Mouse (Mus musculus) Muller cell, postnatal 12 days (primary cell): Measurements from ENCODE around the gene Ube2u.
"Not testable (repeated sequence)": the region's sequence is repeated elsewhere in the genome, so short reads cannot be mapped to it uniquely, and the experiment has no call there.

ENCODE experiments used
- DNase-seq: peaks from one replicate; pipeline ENCODE4 v3.0.0-alpha.2; 2015; ENCODE audit errors: inconsistent ontology term

Ube2u gene

GRCm38 (mm10) chr4:100478592-100479321 lies at the start of gene Ube2u:
Gene Ube2u, plus strand, starts transcription at chr4:100478849.
- DNase-seq, result peak; percentile 70

GRCm38 (mm10) chr4:100429371-100429900 lies 49.2 kb upstream of the Ube2u start:
- no peak for DNase-seq

GRCm38 (mm10) chr4:100435281-100436168 lies 43.1 kb upstream of the Ube2u start:
- DNase-seq, result no peak

GRCm38 (mm10) chr4:100436169-100436547 lies 42.5 kb upstream of the Ube2u start:
- no peak for DNase-seq

- no peak for DNase-seq
Measured at GRCm38 (mm10) chr4:100446897-100447296, 31.8 kb upstream of the Ube2u start.

- no peak for DNase-seq
Measured at GRCm38 (mm10) chr4:100462493-100463120, 16.0 kb upstream of the Ube2u start.

GRCm38 (mm10) chr4:100488447-100488846 lies 9.8 kb downstream of the Ube2u start:
- DNase-seq, result no peak

GRCm38 (mm10) chr4:100495176-100495575 lies 16.5 kb downstream of the Ube2u start:
- no peak for DNase-seq

- DNase-seq, result no peak
Measured at GRCm38 (mm10) chr4:100496521-100496920, 17.9 kb downstream of the Ube2u start.

GRCm38 (mm10) chr4:100498192-100498591 lies 19.5 kb downstream of the Ube2u start:
- no peak for DNase-seq

- not testable (repeated sequence) for DNase-seq
Measured at GRCm38 (mm10) chr4:100499037-100499601, 20.5 kb downstream of the Ube2u start.

GRCm38 (mm10) chr4:100503337-100503736 lies 24.7 kb downstream of the Ube2u start:
- DNase-seq, result no peak

GRCm38 (mm10) chr4:100517646-100518045 lies 39.0 kb downstream of the Ube2u start:
- DNase-seq, result peak; percentile 52

GRCm38 (mm10) chr4:100522534-100522933 lies 43.9 kb downstream of the Ube2u start:
- no peak for DNase-seq

- no peak for DNase-seq
Measured at GRCm38 (mm10) chr4:100524741-100525140, 46.1 kb downstream of the Ube2u start.

- peak; percentile 81 for DNase-seq
Measured at GRCm38 (mm10) chr4:100526296-100526695, 47.6 kb downstream of the Ube2u start.

GRCm38 (mm10) chr4:100527086-100527485 lies 48.4 kb downstream of the Ube2u start:
- DNase-seq, result no peak

- DNase-seq, result peak; percentile 48
Measured at GRCm38 (mm10) chr4:100527554-100528001, 48.9 kb downstream of the Ube2u start.

- no peak for DNase-seq
Measured at GRCm38 (mm10) chr4:100533607-100534006, 55.0 kb downstream of the Ube2u start.

GRCm38 (mm10) chr4:100534946-100535345 lies 56.3 kb downstream of the Ube2u start:
- no peak for DNase-seq

- peak; percentile 47 for DNase-seq
Measured at GRCm38 (mm10) chr4:100537898-100538297, 59.2 kb downstream of the Ube2u start.

- DNase-seq, result no peak
Measured at GRCm38 (mm10) chr4:100539483-100539882, 60.8 kb downstream of the Ube2u start.
